Mouse (Mus musculus): ENCODE measurements around the gene Tbc1d22a.

DNA sequence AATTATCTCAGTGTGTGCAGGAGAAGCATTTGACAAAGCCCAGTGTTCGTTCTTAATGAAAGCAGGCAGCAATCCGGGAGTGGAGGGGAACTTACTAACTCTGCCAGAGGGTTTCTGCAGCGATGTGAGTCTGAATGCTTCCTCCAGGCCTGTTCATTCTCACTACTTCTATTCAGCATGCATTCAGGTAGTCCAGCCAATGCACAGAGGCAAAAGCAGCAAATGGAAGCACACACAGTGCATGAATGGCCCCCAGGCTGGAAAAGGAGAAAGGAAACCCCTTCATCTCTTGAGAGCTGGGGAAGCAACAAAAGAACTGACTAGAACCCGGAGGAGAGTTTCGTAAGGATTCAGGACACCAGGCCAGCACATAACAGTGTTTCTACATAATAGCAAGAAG, 169.0 kb downstream of the Tbc1d22a start:
- no peak for TF ChIP-seq CTCF (IDR thresholded peaks at IDR 0.05; ENCODE audit: low read depth, low read length)
- TF ChIP-seq POLR2A (IDR thresholded peaks at IDR 0.05; ENCODE audit: borderline replicate concordance, low read depth, low read length), result no peak

Data from bone marrow macrophage, adult 2 months (primary cell).